Mouse (Mus musculus): ENCODE measurements around the gene Gpr33.

GRCm38 (mm10) chr12:52010630-52010961, 17.3 kb downstream of the Gpr33 start:
- no peak for TF ChIP-seq POLR2A (IDR thresholded peaks at IDR 0.05; ENCODE audit: borderline replicate concordance, extremely low read depth, insufficient read depth, insufficient read length, poor library complexity, severe bottlenecking)
- no peak for TF ChIP-seq CTCF (IDR thresholded peaks at IDR 0.05; ENCODE audit: borderline replicate concordance, extremely low read depth, insufficient read depth, insufficient read length)

All from brain, embryonic 14.5 days (tissue).